Mouse (Mus musculus): Measurements from ENCODE around the gene Enpp6. TPM values are rescaled to one million over a fixed set of nuclear protein-coding genes. Genes with fewer than 3 reads are reported as not detected.
A peak's percentile ranks its signal among the peaks of the same experiment; 100 is the strongest.

The Enpp6 gene
- polyA plus RNA-seq, 1 experiment from 2014 or later = 1.3 TPM

DNA sequence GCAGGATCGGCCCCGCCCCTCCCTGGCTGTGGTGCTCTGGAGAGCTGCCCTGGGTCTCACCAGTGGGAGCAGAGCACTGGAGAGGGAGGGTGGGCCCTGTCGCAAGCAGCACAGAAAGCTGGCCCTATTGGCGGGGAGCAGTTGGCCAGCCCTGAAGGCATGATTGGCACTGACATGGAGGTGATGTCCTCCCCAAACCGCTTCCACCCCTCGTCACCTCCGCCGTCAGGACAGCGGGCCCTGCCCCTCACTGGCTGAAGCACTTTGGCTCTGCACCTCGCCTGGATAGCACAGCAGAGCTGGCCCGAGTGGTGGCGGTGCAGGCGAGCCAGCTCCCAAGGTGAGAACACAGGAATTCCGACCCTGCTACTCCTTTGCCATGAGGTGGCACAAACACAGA, 20.9 kb upstream of the Enpp6 start:
- Histone ChIP-seq H3K4me1 (peaks cover 7% of the 10 kb centered on the region; the same call in 1 of the 2 replicates), H3K27ac (no peak overlapping the region), H3K9me3 (no peaks in the 10 kb centered on the region), H3K27me3 (ENCODE audit: insufficient read depth, poor library complexity, severe bottlenecking) (peaks cover 18% of the 10 kb centered on the region; the same call in 1 of the 2 replicates), H3K36me3 (no peaks in the 10 kb centered on the region), H3K4me3 (no peak overlapping the region)
- peak; percentile 70 for DNase-seq (ENCODE audit: low spot score)
- WGBS = 39% methylated on average over 14 of the region's 14 CpGs

- Histone ChIP-seq H3K27ac (no peak overlapping the region), H3K36me3 (no peaks in the 10 kb centered on the region), H3K4me1 (peaks cover 7% of the 10 kb centered on the region; the same call in 1 of the 2 replicates), H3K4me3 (no peak overlapping the region), H3K9me3 (no peaks in the 10 kb centered on the region), H3K27me3 (ENCODE audit: insufficient read depth, poor library complexity, severe bottlenecking) (peaks cover 18% of the 10 kb centered on the region; the same call in 1 of the 2 replicates)
- no peak for DNase-seq (ENCODE audit: low spot score)
- 89% methylated on average over 3 of the region's 3 CpGs for WGBS
Measured at GRCm38 (mm10) chr8:46968721-46969120, 18.0 kb upstream of the Enpp6 start.

- peaks cover 7% of the 10 kb centered on the region; the same call in 1 of the 2 replicates for H3K4me1 ChIP-seq
- no peaks in the 10 kb centered on the region for H3K9me3 ChIP-seq
- peaks cover 11% of the 10 kb centered on the region; the same call in 1 of the 2 replicates for H3K27me3 ChIP-seq (ENCODE audit: insufficient read depth, poor library complexity, severe bottlenecking)
- WGBS = 67% methylated on average over 2 of the region's 2 CpGs
- H3K4me3 ChIP-seq = no peak overlapping the region
- H3K36me3 ChIP-seq = no peaks in the 10 kb centered on the region
- no peak overlapping the region for H3K27ac ChIP-seq
- DNase-seq (ENCODE audit: low spot score) = no peak
Measured at GRCm38 (mm10) chr8:46969386-46969785, 17.3 kb upstream of the Enpp6 start.

GRCm38 (mm10) chr8:46977376-46977775, 9.3 kb upstream of the Enpp6 start:
- Histone ChIP-seq H3K27ac (no peak overlapping the region), H3K27me3 (ENCODE audit: insufficient read depth, poor library complexity, severe bottlenecking) (no peaks in the 10 kb centered on the region), H3K4me1 (no peaks in the 10 kb centered on the region), H3K4me3 (no peak overlapping the region), H3K36me3 (no peaks in the 10 kb centered on the region), H3K9me3 (no peaks in the 10 kb centered on the region)
- DNase-seq (ENCODE audit: low spot score) = no peak
- WGBS = 84% methylated on average over 4 of the region's 4 CpGs

DNA sequence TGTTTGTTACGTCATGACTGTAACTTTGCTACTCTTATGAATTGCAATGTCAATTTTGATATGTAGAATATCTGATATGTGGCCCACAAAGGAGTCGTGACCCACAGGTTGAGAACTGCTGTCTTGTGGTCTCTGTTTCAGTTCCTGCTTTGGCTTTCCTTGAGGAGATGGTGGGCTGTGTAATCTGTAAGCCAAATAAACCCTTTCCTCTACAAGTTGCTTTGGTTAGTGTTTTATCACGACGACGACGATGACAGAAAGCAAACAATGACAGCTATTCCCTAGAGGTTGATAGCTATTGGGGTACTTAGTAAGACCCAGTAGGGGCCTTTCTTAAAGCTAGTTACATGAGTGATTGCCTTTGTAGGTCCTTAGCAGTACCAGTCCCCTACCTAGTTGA, 4.5 kb upstream of the Enpp6 start:
- H3K27ac ChIP-seq = no peak overlapping the region
- H3K4me1 ChIP-seq = no peaks in the 10 kb centered on the region
- DNase-seq (ENCODE audit: low spot score) = no peak
- H3K27me3 ChIP-seq (ENCODE audit: insufficient read depth, poor library complexity, severe bottlenecking) = no peaks in the 10 kb centered on the region
- H3K36me3 ChIP-seq = no peaks in the 10 kb centered on the region
- H3K4me3 ChIP-seq = no peak overlapping the region
- 57% methylated on average over 6 of the region's 6 CpGs for WGBS
- no peaks in the 10 kb centered on the region for H3K9me3 ChIP-seq

- WGBS = 46% methylated on average over 4 of the region's 4 CpGs
- DNase-seq (ENCODE audit: low spot score) = no peak
- no peak overlapping the region for H3K4me3 ChIP-seq
- H3K4me1 ChIP-seq = no peaks in the 10 kb centered on the region
- no peak overlapping the region for H3K27ac ChIP-seq
- H3K9me3 ChIP-seq = no peaks in the 10 kb centered on the region
- no peaks in the 10 kb centered on the region for H3K27me3 ChIP-seq (ENCODE audit: insufficient read depth, poor library complexity, severe bottlenecking)
- no peaks in the 10 kb centered on the region for H3K36me3 ChIP-seq
Measured at GRCm38 (mm10) chr8:46982770-46983169, 3.9 kb upstream of the Enpp6 start.

DNA sequence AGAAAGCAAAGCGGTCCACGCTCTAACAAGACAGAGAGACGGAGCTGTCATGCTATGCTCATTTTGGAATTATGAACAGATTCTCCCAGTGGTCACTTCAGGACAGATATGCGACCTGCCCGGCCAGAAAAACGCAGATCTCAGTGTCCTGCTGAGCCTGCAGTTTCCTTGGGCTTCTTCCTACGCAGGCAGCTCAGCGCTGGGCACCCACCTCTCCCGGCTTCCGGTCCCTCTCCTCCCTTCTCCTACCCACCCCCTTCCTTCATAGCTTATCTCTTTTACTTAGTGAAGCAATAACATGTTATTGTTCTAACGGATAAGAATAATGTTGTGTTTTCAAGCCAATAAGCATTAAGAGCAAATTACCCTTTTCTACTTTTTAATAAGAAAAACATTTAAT, 2.0 kb upstream of the Enpp6 start:
- DNase-seq (ENCODE audit: low spot score) = no peak
- H3K9me3 ChIP-seq = no peaks in the 10 kb centered on the region
- H3K4me3 ChIP-seq = no peak overlapping the region
- WGBS = 72% methylated on average over 11 of the region's 11 CpGs
- H3K27me3 ChIP-seq (ENCODE audit: insufficient read depth, poor library complexity, severe bottlenecking) = no peaks in the 10 kb centered on the region
- no peak overlapping the region for H3K27ac ChIP-seq
- H3K36me3 ChIP-seq = no peaks in the 10 kb centered on the region
- H3K4me1 ChIP-seq = no peaks in the 10 kb centered on the region

- Histone ChIP-seq H3K27ac (no peak overlapping the region), H3K36me3 (no peaks in the 10 kb centered on the region), H3K4me1 (no peaks in the 10 kb centered on the region), H3K27me3 (ENCODE audit: insufficient read depth, poor library complexity, severe bottlenecking) (no peaks in the 10 kb centered on the region), H3K9me3 (no peaks in the 10 kb centered on the region), H3K4me3 (no peak overlapping the region)
- 82% methylated on average over 6 of the region's 6 CpGs for WGBS
- DNase-seq (ENCODE audit: low spot score) = no peak
Measured at GRCm38 (mm10) chr8:46988366-46988765, 1.7 kb downstream of the Enpp6 start.

DNA sequence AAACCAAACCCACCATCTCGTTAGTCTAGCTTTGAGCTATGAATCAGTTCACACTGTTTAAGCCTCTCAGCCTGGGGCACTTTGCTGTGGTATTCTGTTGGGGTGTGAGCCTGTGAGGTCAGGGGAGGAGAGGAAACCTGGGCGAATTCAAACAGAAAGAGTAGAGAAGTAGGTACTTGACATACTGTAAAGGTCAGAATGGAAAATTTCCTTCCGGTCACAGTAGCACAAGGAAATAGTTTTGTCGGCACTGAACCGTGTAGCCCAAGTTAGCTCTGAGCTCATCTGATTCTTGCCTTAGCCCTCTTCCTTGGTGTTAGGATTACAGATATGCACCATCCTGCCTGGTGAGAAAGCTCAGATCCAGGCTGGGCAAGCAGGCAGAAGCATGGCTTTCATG, 4.4 kb downstream of the Enpp6 start:
- Histone ChIP-seq H3K27me3 (ENCODE audit: insufficient read depth, poor library complexity, severe bottlenecking) (no peaks in the 10 kb centered on the region), H3K4me3 (no peak overlapping the region), H3K9me3 (no peaks in the 10 kb centered on the region), H3K27ac (no peak overlapping the region), H3K36me3 (no peaks in the 10 kb centered on the region), H3K4me1 (no peaks in the 10 kb centered on the region)
- 56% methylated on average over 5 of the region's 5 CpGs for WGBS
- DNase-seq (ENCODE audit: low spot score) = no peak

DNA sequence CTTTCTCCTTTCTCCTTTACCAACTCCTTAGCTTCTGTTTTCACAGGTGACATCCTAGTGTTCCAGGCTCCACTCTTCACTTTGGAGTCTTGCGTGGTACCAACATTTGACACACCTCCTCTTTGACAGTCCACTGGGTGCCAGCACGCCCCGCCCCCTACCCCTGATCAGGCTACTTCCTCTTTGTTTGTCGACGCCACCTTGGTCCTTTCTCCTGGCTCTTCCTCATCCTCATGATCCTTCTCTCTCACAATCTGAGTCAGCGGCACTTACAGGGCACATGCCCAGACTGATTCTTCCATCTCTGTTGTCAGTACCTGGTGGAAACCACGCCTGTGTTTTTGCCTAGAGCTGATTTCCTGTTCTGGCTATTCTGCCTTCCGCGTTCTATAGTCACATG, 5.9 kb downstream of the Enpp6 start:
- no peak for DNase-seq (ENCODE audit: low spot score)
- H3K27me3 ChIP-seq (ENCODE audit: insufficient read depth, poor library complexity, severe bottlenecking) = no peaks in the 10 kb centered on the region
- H3K4me3 ChIP-seq = no peak overlapping the region
- H3K36me3 ChIP-seq = no peaks in the 10 kb centered on the region
- H3K27ac ChIP-seq = no peak overlapping the region
- no peaks in the 10 kb centered on the region for H3K9me3 ChIP-seq
- WGBS = 88% methylated on average over 9 of the region's 9 CpGs
- H3K4me1 ChIP-seq = no peaks in the 10 kb centered on the region

- Histone ChIP-seq H3K36me3 (no peaks in the 10 kb centered on the region), H3K27me3 (ENCODE audit: insufficient read depth, poor library complexity, severe bottlenecking) (0 out of 2 replicates have a peak, but pooled peaks cover 6% of the 10 kb centered on the region), H3K27ac (no peak overlapping the region), H3K4me1 (no peaks in the 10 kb centered on the region), H3K9me3 (no peaks in the 10 kb centered on the region), H3K4me3 (no peak overlapping the region)
- 48% methylated on average over 9 of the region's 9 CpGs for WGBS
- peak; percentile 78 for DNase-seq (ENCODE audit: low spot score)
Measured at GRCm38 (mm10) chr8:46995931-46996664, 9.4 kb downstream of the Enpp6 start.

DNA sequence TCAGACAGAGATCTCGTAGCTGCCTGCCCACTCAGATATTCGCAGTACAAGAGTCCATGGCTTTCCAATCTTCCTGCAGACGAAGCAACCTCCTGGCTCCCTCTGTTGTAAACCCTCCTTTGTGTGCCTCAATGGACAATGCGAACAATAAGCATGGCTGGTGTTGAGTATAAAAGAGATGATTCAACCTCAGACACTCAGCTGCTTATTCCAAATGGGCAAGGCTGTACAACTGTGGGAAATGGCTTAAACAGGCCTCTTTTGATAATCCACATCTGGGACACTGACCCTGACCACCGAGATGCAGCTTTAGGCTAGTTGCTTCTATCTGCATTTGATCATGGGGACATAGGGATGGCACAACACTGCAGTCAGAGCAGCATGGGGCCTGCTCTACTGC, 19.0 kb downstream of the Enpp6 start:
- Histone ChIP-seq H3K9me3 (no peaks in the 10 kb centered on the region), H3K4me3 (no peak overlapping the region), H3K4me1 (no peaks in the 10 kb centered on the region), H3K27me3 (ENCODE audit: insufficient read depth, poor library complexity, severe bottlenecking) (0 out of 2 replicates have a peak, but pooled peaks cover 2% of the 10 kb centered on the region), H3K36me3 (no peaks in the 10 kb centered on the region), H3K27ac (no peak overlapping the region)
- DNase-seq (ENCODE audit: low spot score) = peak; percentile 19
- 72% methylated on average over 5 of the region's 5 CpGs for WGBS

DNA sequence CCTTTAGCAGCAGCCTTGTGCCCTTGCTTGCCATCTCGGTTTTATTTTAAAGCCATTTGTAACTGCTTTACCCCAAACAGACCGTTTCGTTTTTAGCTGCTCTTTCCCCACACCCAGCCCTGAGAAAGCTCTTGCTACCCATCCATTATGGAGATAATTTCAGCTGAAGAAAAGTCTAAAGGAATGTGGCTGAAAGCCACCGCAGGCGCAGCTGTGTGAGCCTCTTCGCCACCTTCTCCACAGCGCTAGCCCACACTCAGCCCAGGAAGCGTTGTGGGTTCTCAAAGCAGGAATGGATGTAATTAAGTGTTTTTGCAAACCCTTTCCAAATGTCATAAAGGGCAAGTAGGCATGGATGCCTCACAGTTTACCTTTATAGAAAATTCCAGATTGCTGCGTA, 20.1 kb downstream of the Enpp6 start:
- no peak overlapping the region for H3K27ac ChIP-seq
- H3K4me3 ChIP-seq = no peak overlapping the region
- H3K9me3 ChIP-seq = no peaks in the 10 kb centered on the region
- H3K27me3 ChIP-seq (ENCODE audit: insufficient read depth, poor library complexity, severe bottlenecking) = no peaks in the 10 kb centered on the region
- no peaks in the 10 kb centered on the region for H3K36me3 ChIP-seq
- no peaks in the 10 kb centered on the region for H3K4me1 ChIP-seq
- DNase-seq (ENCODE audit: low spot score) = no peak
- 68% methylated on average over 9 of the region's 9 CpGs for WGBS
